Mouse (Mus musculus): ENCODE results near the gene H2-DMb1. TPM values are rescaled to one million over a fixed set of nuclear protein-coding genes. Genes with fewer than 3 reads are reported as not detected.

Gene H2-DMb1
- total RNA-seq (2023; ENCODE audit: inconsistent age) = 652 to 777 TPM (median 691 TPM) in 4 replicates

DNA sequence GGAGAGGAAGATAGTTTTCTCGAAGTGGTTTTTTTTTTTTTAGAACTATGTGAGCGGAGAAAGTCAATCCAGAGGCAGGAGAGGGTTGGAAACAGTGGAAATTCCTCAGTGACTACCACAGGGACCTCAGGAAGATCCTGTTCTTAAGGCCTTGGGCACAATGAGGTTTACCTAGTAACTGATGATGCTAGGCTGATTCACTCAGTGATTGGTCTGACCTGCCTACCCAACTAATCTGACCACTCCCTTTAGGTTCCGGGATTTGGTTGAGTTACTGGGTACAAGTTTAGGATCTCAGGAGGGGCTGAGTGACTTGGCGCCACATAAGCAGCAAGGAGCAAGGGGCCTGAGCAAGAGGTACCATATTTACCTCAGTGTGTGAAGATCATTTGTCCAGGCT, at the start of gene H2-DMb1:
Gene H2-DMb1, plus strand, starts transcription at position 150 of the 400 bp plus-strand sequence.

DNA sequence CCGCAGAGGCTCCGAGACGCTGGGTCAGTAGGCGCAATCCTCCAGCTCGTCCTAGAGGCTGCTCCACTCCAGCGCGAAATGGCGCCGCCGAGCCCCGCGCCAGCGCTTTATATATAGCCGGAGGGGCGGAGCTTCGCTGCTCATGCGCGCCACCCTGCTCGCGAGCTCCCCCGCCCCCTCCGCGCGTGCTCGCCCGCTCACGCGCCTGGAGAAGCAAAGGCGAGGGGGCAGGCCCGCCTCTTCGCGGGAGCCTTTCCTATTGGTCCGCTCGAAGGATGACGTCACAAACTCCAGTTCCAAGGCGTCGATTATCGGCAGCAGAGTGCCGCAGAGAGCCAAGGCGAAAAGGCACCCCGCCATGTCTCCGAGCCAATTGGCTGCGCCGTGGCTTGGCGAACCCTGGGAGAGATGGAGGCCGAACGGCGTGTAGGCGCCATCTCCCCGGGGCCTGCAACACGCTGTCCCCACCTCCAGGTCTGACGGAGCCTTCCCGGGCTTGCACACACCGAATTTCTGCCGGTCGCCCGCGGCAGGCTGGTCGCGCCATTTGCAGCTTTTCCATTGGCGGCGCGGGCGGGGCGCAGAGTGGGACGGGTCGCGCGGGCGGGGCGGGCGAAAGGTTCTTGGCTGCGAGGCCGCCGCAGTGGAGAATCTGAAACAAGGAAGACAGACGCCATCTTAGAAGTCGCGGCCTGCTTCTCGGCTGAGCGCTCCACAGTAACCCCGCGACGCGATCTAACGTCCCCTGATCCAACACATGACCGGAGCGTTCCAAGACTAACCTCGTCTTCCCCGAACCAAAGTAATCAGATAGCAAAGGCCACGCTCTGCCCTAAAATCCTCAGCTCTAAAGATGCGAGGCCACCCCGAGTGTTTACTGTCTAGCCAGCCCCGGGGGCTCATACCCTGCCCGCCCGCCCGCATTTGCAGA, 33.4 kb upstream of the H2-DMb1 start, which contains the start of gene H2-DMa:
Gene H2-DMa, plus strand, starts transcription at position 293 of the 931 bp plus-strand sequence.

DNA sequence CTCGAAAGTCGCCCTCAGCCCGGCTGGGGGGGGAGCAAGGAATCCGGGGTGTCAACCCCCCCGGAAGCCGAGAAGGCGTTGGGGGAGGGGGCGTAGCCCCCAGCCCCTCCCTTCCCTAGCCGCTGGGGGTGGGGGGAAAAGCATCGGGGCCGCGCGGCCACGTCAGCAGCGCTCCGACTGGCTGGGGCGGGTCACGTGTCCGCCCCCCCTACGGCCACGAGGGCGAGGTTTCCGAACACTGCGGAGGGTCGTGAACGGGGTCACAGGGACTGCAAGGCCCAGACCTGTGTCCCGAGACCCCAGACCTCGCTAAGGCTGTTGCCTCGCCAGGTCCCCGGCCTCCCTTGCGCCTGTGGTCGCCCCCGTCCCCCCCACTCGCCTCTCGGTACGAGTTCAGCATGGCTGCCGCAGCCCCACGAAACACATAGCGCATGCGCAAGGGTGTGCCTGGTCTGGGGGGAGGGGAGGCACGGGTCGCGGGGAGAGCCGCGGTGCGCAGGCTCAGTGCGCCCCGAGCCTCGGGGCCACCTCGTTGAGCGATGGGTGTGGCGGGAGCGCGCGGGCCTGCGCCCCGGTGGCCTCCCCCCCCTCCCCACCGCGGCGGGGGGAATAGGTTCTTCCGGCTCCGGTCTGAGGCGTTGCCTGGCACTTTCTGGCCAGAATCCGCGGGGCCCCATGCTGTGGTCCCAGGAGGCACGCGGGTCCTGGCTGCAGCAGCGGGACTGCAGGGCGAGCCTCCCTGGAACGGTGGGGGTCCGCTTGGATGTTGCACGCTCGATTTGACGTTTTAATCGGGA, 30.5 kb upstream of the H2-DMb1 start, which contains the start of gene Brd2:
Gene Brd2, minus strand, starts transcription at position 447 of the 797 bp plus-strand sequence.

DNA sequence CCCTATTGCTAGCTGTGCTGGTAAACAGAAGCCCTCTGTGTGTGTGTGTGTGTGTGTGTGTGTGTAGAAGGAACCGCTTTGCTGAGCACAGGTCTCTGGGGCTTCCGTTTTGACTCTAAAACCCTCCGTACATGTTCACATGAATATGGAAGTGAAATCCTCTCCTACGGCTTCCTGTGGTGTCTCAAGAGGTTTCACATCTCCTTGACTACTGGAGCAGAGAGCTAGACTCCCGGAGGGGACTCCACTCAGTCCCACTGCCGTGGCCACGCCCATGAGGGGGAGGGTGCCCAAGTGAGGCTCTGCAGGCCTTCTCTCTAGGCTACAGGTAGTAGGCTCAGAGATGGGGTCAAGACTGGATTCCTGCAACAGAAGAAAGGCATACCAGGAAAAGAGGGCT, 9.8 kb upstream of the H2-DMb1 start, which contains the start of gene H2-DMb2:
Gene H2-DMb2, plus strand, starts transcription at position 275 of the 400 bp plus-strand sequence.

DNA sequence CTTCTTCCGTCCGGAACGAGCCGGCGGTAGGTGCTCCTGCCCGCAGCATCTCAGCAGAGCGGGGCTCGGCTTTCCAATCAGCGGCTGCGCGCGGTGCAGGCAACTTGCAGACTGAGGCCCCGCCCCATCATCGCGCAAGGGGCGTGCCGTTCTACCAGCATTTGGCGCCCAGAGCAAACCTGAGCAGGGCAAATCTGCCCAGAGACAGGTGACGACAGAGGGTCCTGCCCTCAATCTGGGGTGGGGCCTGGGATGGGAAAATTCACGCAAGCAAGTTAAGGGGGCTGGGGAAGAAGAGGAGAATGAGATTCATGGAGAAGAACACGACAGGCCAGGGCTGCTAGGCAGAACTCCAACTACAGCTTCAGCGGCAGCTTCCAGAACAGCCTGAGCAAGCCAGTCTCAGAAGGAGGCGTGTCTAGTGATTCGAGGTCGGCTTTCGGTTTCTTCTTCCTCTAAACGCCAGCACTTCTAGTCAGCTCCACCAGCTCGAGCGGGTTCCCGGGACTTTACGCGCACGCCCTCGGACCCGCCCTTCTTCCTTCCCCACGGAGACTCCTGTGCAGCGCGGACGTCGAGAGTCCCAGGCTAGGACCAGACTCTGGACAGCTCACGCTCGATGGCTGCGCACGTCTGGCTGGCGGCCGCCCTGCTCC, 34.5 kb downstream of the H2-DMb1 start, which contains the start of the genes Tap1 and Psmb9:
Gene Tap1, plus strand, starts transcription at position 293 of the 656 bp plus-strand sequence.
Gene Psmb9, minus strand, starts transcription at position 504 of the 656 bp plus-strand sequence.

DNA sequence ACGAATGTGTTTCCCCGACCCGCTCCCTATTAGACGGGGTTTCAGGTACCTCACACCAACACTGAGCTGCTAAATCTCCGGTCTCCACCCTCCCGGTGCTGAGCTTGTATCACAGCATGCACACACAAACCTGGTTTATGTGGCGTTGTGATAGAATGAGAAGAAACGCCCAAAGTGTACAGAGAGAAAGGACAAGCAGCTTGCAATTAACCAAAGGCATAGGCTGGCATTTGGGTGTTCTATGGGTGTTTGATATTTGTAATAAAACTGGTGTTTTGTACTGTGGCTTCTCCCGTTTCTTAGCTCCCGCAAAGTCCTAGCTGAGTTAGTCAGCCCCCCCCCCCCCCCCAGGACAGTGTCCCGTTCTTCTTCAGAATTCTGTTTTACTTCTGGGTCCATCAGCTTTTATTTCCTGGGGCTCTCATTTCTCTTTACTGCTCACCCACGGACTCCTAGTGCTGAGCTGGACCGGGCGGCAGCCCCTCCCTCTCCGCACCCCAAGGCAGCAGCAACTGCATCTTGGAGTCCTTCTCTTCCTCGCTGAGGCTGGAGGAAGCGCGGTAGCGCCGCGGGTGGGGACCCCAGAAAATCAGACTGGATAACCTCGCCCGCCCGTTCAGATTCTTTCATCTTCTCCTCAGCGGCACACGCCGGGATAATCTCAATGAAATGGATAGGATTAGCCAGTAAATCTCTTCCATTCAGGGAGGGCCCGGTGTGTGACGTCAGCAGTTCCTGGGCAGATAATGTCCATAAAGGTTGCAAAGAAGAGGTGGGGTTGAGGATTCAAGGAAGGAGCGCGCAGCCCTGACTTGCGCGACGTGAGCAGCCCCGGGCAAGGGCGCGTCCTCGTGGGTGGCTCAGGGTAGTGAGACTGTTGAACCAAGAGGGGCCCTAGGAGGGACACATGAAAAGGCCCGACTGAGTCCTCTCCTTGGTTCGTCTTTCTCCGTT, 44.3 kb downstream of the H2-DMb1 start, which contains the start of gene Psmb8:
Gene Psmb8, plus strand, starts transcription at position 781 of the 954 bp plus-strand sequence.

DNA sequence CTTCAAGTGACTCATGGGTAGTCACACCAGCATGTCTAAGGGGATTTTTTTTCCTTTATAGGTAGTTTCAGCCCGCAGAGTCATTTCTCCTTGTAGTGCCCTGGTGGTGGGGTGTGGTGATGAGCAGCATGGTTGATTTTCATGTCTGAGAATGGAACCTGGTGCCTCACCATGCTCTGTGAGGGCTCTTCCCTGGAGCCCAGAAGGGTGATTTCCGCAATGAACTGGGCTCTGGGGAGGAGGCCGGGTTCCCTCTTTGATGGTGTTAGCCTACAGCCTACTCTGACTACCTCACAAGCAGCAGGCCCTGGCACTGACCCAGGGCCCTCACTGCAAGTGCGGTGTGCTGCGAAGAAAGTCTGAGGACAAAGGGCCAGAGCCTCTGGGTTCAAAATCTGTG, 50.6 kb downstream of the H2-DMb1 start, which contains the start of gene Tap2:
Gene Tap2, plus strand, starts transcription at position 84 of the 400 bp plus-strand sequence.

Other genes with a start within 250 kb of the H2-DMb1 start
- gene Platr17, start 247.9 kb upstream of the H2-DMb1 start, total RNA-seq (2023; ENCODE audit: inconsistent age) = 0.90 to 0.93 TPM in 2 of 4 replicates, not detected in the others
- gene Daxx, start 243.7 kb upstream of the H2-DMb1 start, total RNA-seq (2023; ENCODE audit: inconsistent age) = 43.5 to 64.5 TPM (median 57.8 TPM) in 4 replicates
- 459 to 514 TPM (median 471 TPM) in 4 replicates for gene Tapbp, start 237.2 kb upstream of the H2-DMb1 start, total RNA-seq (2023; ENCODE audit: inconsistent age)
- gene Zbtb22, start 237.2 kb upstream of the H2-DMb1 start, total RNA-seq (2023; ENCODE audit: inconsistent age) = 34.8 to 43.8 TPM (median 42.1 TPM) in 4 replicates
- gene Rgl2, start 223.5 kb upstream of the H2-DMb1 start, total RNA-seq (2023; ENCODE audit: inconsistent age) = 181 to 200 TPM (median 191 TPM) in 4 replicates
- gene Pfdn6, start 212.7 kb upstream of the H2-DMb1 start, total RNA-seq (2023; ENCODE audit: inconsistent age) = 48.8 to 71.2 TPM (median 65.7 TPM) in 4 replicates
- 37.2 to 41.1 TPM (median 38.8 TPM) in 4 replicates for gene Wdr46, start 212.4 kb upstream of the H2-DMb1 start, total RNA-seq (2023; ENCODE audit: inconsistent age)
- gene B3galt4, start 201.6 kb upstream of the H2-DMb1 start, total RNA-seq (2023; ENCODE audit: inconsistent age) = 4.6 to 6.3 TPM (median 6.0 TPM) in 4 replicates
- 84.3 to 90.2 TPM (median 84.9 TPM) in 4 replicates for gene Vps52, start 197.3 kb upstream of the H2-DMb1 start, total RNA-seq (2023; ENCODE audit: inconsistent age)
- gene Rps18, start 197.1 kb upstream of the H2-DMb1 start, total RNA-seq (2023; ENCODE audit: inconsistent age) = 1,477 to 1,581 TPM (median 1,522 TPM) in 4 replicates
- gene H2-K1, start 152.7 kb upstream of the H2-DMb1 start, total RNA-seq (2023; ENCODE audit: inconsistent age) = 2,828 to 3,180 TPM (median 3,118 TPM) in 4 replicates
- 37.0 to 44.6 TPM (median 37.7 TPM) in 4 replicates for gene Ring1, start 128.4 kb upstream of the H2-DMb1 start, total RNA-seq (2023; ENCODE audit: inconsistent age)
- 116 to 159 TPM (median 139 TPM) in 4 replicates for gene H2-Ke6, start 125.0 kb upstream of the H2-DMb1 start, total RNA-seq (2023; ENCODE audit: inconsistent age)
- gene Slc39a7, start 121.4 kb upstream of the H2-DMb1 start, total RNA-seq (2023; ENCODE audit: inconsistent age) = 76.7 to 88.4 TPM (median 86.4 TPM) in 4 replicates
- gene Rxrb, start 121.3 kb upstream of the H2-DMb1 start, total RNA-seq (2023; ENCODE audit: inconsistent age) = 108 to 117 TPM (median 111 TPM) in 4 replicates
- 5.6 to 8.4 TPM (median 6.7 TPM) in 4 replicates for gene Col11a2, start 113.6 kb upstream of the H2-DMb1 start, total RNA-seq (2023; ENCODE audit: inconsistent age)
- gene H2-Oa, start 60.7 kb upstream of the H2-DMb1 start, total RNA-seq (2023; ENCODE audit: inconsistent age) = 197 to 229 TPM (median 217 TPM) in 4 replicates
- 618 to 656 TPM (median 649 TPM) in 4 replicates for gene H2-DMa, start 33.5 kb upstream of the H2-DMb1 start, total RNA-seq (2023; ENCODE audit: inconsistent age)
- 428 to 472 TPM (median 457 TPM) in 4 replicates for gene Brd2, start 30.4 kb upstream of the H2-DMb1 start, total RNA-seq (2023; ENCODE audit: inconsistent age)
- gene H2-DMb2, start 9.8 kb upstream of the H2-DMb1 start, total RNA-seq (2023; ENCODE audit: inconsistent age) = 1,549 to 1,567 TPM (median 1,559 TPM) in 4 replicates
- 129 to 155 TPM (median 147 TPM) in 4 replicates for gene Tap1, start 34.5 kb downstream of the H2-DMb1 start, total RNA-seq (2023; ENCODE audit: inconsistent age)
- 88.5 to 134 TPM (median 102 TPM) in 4 replicates for gene Psmb9, start 34.7 kb downstream of the H2-DMb1 start, total RNA-seq (2023; ENCODE audit: inconsistent age)
- gene Psmb8, start 44.6 kb downstream of the H2-DMb1 start, total RNA-seq (2023; ENCODE audit: inconsistent age) = 204 to 264 TPM (median 236 TPM) in 4 replicates
- gene Tap2, start 50.5 kb downstream of the H2-DMb1 start, total RNA-seq (2023; ENCODE audit: inconsistent age) = 121 to 132 TPM (median 126 TPM) in 4 replicates
- 966 to 1,062 TPM (median 1,033 TPM) in 4 replicates for gene H2-Ob, start 85.8 kb downstream of the H2-DMb1 start, total RNA-seq (2023; ENCODE audit: inconsistent age)
- 5,415 to 5,641 TPM (median 5,533 TPM) in 4 replicates for gene H2-Ab1, start 104.6 kb downstream of the H2-DMb1 start, total RNA-seq (2023; ENCODE audit: inconsistent age)
- 4,630 to 4,972 TPM (median 4,848 TPM) in 4 replicates for gene H2-Aa, start 134.8 kb downstream of the H2-DMb1 start, total RNA-seq (2023; ENCODE audit: inconsistent age)
- 3,438 to 3,919 TPM (median 3,626 TPM) in 4 replicates for gene H2-Eb1, start 152.8 kb downstream of the H2-DMb1 start, total RNA-seq (2023; ENCODE audit: inconsistent age)
- 36.5 to 41.0 TPM (median 37.9 TPM) in 4 replicates for gene H2-Eb2, start 172.6 kb downstream of the H2-DMb1 start, total RNA-seq (2023; ENCODE audit: inconsistent age)
- gene Btnl2, start 201.8 kb downstream of the H2-DMb1 start, total RNA-seq (2023; ENCODE audit: inconsistent age) = 8.2 to 10.9 TPM (median 10.3 TPM) in 4 replicates
- 2.5 to 3.5 TPM (median 3.1 TPM) in 4 replicates for gene Btnl1, start 224.1 kb downstream of the H2-DMb1 start, total RNA-seq (2023; ENCODE audit: inconsistent age)
- 6.3 to 23.1 TPM (median 16.8 TPM) in 4 replicates for gene BC051142, start 245.7 kb downstream of the H2-DMb1 start, total RNA-seq (2023; ENCODE audit: inconsistent age)